Mouse (Mus musculus) myocyte (in vitro differentiated cells): ENCODE measurements around the gene Xylt1.

Experiments
- E2F4 ChIP-seq: IDR thresholded peaks from one replicate; pipeline ENCODE4 v1.6.1; 2011; ENCODE audit warnings: mild to moderate bottlenecking, control low read depth, moderate library complexity; ENCODE audit not compliant: insufficient read depth
- MYOD1 ChIP-seq, 3 experiments: IDR thresholded peaks; one replicate each; pipeline ENCODE4 v1.6.1; 2011; ENCODE audit warnings: control low read depth in 2 of 3, low read depth in 2 of 3, mild to moderate bottlenecking in 2 of 3, moderate library complexity in 1 of 3; ENCODE audit not compliant: insufficient read length in 2 of 3, control insufficient read depth in 1 of 3
- MYOG ChIP-seq, 3 experiments: IDR thresholded peaks; one replicate each; pipeline ENCODE4 v1.6.1; 2011; ENCODE audit warnings: control low read depth in 2 of 3, low read depth in 2 of 3, mild to moderate bottlenecking in 2 of 3; ENCODE audit not compliant: insufficient read length in 2 of 3, control insufficient read depth in 1 of 3, insufficient read depth in 1 of 3
- POLR2A ChIP-seq: IDR thresholded peaks from one replicate; pipeline ENCODE4 v1.6.1; 2011; ENCODE audit warnings: low read depth, mild to moderate bottlenecking, control low read depth, moderate library complexity; ENCODE audit not compliant: insufficient read length
- SRF ChIP-seq: IDR thresholded peaks from one replicate; pipeline ENCODE4 v1.6.1; 2011; ENCODE audit warnings: low read depth; ENCODE audit not compliant: control insufficient read depth, insufficient read length
- TCF12 ChIP-seq: IDR thresholded peaks from one replicate; pipeline ENCODE4 v1.6.1; 2011; ENCODE audit warnings: mild to moderate bottlenecking, control low read depth; ENCODE audit not compliant: poor library complexity, insufficient read depth, severe bottlenecking
- USF1 ChIP-seq: IDR thresholded peaks from one replicate; pipeline ENCODE4 v1.6.1; 2011; ENCODE audit warnings: low read depth, mild to moderate bottlenecking, control low read depth, moderate library complexity

GRCm38 (mm10) chr7:117462196-117462935, 81.6 kb downstream of the Xylt1 start:
- no peak for TF ChIP-seq POLR2A
- TF ChIP-seq TCF12: no peak
- no peak for TF ChIP-seq SRF
- no peak for TF ChIP-seq USF1
- TF ChIP-seq MYOG (IDR thresholded peaks at IDR 0.05; ENCODE audit: control insufficient read depth in 1 of 3, insufficient read depth in 1 of 3, insufficient read length in 2 of 3, low read depth in 2 of 3): no peak
- no peak for TF ChIP-seq E2F4
- no peak for TF ChIP-seq MYOD1 (IDR thresholded peaks at IDR 0.05; ENCODE audit: control insufficient read depth in 1 of 3, insufficient read length in 2 of 3, low read depth in 2 of 3)
